Mouse (Mus musculus) layer of hippocampus, postnatal 10 days (tissue): Measurements from ENCODE around the gene Cluh. TPM values are rescaled to one million over a fixed set of nuclear protein-coding genes. Genes with fewer than 3 reads are reported as not detected.

Source experiments
- DNase-seq, 2 experiments: peaks; one replicate each; pipeline ENCODE4 v3.0.0; 2021; ENCODE audit warnings: low spot score in 2 of 2
- total RNA-seq, 2 experiments: library from RNA; stranded (reverse); gene quantifications; 2 replicates each; pipeline ENCODE4 v1.2.3; 2021

The Cluh gene
- total RNA-seq, 2 experiments from 2014 or later, result 68.2 to 74.1 TPM

DNA sequence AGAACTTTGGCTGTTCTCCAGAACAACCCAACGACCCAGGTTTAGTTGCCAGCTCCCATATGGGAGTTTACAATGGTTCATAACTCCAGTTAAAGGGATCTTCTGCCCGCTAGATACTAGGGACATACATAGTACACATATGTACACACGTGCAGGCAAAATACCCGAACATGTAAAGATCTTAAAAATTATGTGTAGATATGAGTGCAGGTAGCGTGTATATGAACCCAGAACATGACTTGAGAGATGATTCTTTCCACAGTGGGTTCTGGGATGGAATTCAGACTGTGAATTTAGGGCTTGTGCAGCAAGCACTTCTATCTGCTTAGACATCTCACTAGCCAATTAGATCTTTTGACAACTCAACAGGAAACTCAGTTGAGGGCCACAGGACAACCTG lies 22.5 kb downstream of the Cluh start:
- DNase-seq, result no peak

DNA sequence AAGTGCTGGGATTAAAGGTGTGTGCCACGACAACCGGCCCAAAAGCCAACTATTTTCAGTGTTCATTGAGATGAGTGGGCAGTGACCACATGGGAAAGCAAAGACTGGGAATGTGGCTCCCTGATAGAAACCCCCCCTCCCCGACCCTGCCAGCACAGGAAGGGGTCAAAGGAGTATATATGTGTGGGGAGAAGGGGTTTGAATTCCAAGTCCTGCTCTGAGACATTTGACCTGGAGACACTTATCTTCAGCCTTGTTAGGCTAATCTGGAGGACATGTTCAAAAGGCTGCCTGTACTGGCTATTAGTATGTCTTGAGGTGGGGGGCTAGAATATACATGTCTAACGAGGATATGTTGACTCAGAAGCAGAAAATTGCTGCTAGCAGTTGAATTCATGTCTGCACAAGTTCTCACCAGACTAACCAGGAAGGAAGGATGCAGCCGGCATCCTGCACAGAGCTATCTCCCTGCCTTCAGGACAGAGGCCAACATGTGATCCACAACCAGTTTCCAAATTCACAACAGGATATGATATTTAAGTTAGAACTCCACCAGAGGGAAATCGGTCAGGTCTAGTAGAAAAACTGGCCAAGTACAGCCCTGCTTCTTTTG lies 23.7 kb downstream of the Cluh start:
- DNase-seq, result no peak

DNA sequence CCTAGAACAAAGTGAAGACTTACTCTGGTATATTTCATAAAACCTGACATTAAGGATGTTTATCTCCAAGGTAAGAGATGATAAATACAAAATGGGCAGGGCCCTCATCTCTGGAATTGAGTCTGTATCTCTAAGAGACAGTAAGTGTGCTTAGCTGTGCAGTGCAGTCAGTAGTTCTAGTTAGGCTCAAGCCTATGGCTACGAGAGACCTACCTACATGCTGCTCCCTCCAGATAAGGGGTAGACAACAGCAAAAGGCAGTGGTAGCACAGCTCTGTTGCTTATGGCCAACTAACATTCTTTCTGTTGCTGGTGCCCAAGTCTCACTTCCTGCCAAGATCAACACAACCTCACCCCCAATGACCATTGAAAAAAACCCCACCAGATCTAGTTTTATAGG lies 24.3 kb downstream of the Cluh start:
- no peak for DNase-seq

GRCm38 (mm10) chr11:74674713-74675112 lies 25.4 kb downstream of the Cluh start:
- DNase-seq, result no peak

DNA sequence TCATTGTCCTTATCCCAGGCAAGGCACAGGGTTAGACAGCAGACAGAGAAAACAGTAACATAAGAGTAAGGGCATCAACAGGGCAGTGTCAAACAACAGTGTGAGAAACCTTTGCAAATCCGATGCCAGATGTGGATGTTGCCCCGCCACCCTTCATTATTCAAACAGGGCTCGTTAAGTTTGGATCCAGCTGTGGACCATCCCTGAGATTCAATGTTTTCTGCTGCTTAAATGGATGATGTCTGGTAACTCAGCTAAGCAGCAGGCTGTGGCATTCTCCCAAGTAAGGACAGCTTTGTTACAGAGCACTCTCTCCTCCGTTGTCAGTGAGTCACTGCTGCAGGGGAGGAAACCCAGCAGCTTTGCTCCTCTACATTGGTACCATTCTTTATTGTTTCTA lies 25.9 kb downstream of the Cluh start:
- DNase-seq, result no peak

GRCm38 (mm10) chr11:74692151-74692550 lies 42.9 kb downstream of the Cluh start:
- no peak for DNase-seq

GRCm38 (mm10) chr11:74699505-74699904 lies 50.2 kb downstream of the Cluh start:
- no peak for DNase-seq

DNA sequence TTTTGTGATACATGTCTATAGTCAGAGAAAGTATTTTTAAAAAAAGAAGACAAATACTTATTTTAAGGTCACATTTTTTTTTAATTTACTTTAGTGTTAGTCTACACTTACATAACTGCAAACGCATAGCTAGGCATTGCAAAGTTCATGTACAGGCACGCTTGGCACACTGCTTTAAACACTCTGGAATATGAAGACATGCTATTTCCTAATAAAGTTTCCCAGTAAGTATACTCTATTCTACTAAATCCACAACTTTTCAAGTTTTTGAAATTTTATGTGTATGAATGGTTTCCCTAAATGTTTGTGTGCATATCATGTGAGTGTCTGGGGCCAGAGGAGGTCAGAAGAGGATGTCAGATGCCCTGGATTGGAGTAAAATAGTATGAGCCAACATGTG lies 54.8 kb downstream of the Cluh start:
- DNase-seq, result no peak

- no peak for DNase-seq
Measured at GRCm38 (mm10) chr11:74708781-74709180, 59.5 kb downstream of the Cluh start.

DNA sequence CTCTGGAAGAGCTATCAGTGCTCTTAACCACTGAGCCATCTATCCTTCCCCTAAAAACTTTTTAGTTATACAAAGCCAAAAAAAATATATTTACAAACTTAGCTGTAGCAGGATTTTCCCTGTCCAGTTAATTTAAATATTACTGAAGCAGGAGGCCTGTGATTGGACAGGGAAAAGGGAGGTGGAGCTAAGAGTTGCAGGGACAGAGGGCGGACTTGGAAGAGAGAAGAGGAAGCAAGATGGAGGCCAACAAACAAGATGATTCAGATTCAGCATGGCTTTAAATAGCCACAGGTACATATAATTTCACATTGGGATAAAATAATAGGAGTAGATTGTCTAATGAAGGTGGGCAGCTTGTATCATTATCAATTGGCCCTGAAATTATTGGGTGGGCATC lies 61.4 kb downstream of the Cluh start:
- DNase-seq, result no peak

GRCm38 (mm10) chr11:74715971-74716525 lies 66.8 kb downstream of the Cluh start:
- DNase-seq, result peak; percentile 30 to 44

Other genes starting within 250 kb of the Cluh start
- 100 to 1,000 TPM; 107 to 121 TPM for gene Rap1gap2, start 38.6 kb upstream of the Cluh start, total RNA-seq
- 10 to 100 TPM; 15.9 to 16.3 TPM for gene Ccdc92b, start 29.9 kb upstream of the Cluh start, total RNA-seq
- gene Pafah1b1, start 75.2 kb downstream of the Cluh start, total RNA-seq, result 100 to 1,000 TPM; 370 to 417 TPM
- 10 to 100 TPM; 22.5 to 24.3 TPM for gene Mettl16, start 121.3 kb downstream of the Cluh start, total RNA-seq
- gene Mnt, start 181.4 kb downstream of the Cluh start, total RNA-seq, result 10 to 100 TPM; 31.9 to 34.6 TPM
- gene Sgsm2, start 247.6 kb downstream of the Cluh start, total RNA-seq, result 10 to 100 TPM; 69.9 to 76.1 TPM
- 10 to 100 TPM; 40.1 to 43.2 TPM for gene Tsr1, start 248.6 kb downstream of the Cluh start, total RNA-seq